Mouse (Mus musculus) right cerebral cortex, postnatal 36 days (tissue): ENCODE data around the gene Col1a2.

Experiments used
- DNase-seq, 2 experiments: peaks; one replicate each; pipeline ENCODE4 v3.0.0; 2022; ENCODE audit warnings: low spot score in 2 of 2, mixed read lengths in 1 of 2

The Col1a2 gene

DNA sequence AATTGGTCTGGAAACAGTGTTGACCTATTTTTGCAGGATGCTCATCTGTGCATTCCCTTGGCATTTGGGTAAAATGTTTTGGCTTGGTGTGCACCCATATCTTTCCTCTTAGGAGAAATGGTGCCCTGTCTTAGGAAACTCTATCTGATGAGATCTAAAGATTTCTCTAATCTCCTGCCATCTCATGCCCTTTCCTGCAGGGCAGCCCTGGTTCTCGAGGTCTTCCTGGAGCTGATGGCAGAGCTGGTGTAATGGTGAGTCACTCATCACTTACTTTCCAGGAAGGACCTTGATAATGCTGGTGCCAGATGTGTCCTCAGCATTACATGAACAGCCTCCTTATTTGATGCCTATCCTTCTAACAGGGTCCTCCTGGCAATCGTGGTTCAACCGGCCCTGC, 16.4 kb downstream of the Col1a2 start:
- no peak for DNase-seq

DNA sequence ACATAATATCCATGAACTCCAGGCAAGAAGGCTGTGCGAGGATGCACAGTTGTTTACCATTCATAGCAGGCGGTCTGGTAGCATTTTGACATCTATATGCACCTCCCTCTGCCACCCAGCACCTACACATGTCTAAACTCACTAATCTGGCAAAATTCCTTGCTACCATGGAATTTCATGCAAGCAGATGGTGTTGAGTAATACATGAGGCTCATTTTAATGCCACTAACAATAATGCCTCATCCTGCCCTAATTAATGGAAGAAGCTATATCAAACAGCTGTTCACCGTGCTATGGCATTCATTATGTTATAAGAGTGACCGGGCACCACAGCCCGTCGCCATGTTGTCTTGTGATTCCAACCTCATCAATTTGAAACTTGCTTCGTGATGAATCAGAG, 23.8 kb downstream of the Col1a2 start:
- DNase-seq = no peak

DNA sequence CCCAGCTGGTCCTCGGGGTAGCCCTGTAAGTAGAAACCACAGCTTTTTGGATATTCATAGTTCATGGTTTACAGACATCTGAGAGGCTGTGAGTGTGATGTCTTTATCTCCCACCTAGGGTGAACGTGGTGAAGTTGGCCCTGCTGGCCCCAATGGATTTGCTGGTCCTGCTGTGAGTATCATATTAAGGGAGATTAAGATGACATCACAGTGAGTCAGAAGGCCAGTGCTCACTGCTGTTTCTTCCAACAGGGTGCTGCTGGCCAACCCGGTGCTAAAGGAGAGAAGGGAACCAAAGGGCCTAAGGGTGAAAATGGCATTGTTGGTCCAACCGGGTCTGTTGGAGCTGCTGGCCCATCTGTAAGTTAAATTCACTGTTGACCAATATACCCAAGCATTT, 26.4 kb downstream of the Col1a2 start:
- no peak for DNase-seq

GRCm38 (mm10) chr6:4532898-4533297, 28.3 kb downstream of the Col1a2 start:
- no peak for DNase-seq

DNA sequence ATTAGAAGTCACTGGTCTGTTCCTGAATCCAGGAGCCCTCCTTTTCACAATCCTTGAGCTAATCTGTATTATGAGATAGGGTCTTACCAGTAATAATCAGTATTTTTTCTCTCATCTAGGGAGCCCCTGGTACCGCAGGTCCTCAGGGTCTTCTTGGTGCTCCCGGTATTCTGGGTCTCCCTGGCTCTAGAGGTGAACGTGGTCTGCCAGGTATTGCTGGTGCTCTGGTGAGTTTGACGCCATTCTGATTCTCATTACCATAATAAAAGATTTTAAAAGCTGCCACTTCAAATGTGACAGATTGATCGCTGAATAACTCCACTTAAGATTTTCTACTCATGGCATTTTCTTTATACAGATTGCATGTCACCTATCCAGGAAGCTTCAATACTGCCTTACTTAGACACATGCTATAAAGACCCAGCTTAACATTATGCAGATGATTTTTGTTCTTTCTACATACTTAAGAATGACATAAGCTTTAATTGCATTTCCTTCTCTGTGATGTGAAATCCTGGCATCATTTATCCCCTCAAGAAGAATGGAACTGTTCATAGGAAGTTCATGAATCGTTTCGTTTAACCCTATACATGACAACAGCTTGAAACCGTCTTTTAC, 30.0 kb downstream of the Col1a2 start:
- no peak for DNase-seq

DNA sequence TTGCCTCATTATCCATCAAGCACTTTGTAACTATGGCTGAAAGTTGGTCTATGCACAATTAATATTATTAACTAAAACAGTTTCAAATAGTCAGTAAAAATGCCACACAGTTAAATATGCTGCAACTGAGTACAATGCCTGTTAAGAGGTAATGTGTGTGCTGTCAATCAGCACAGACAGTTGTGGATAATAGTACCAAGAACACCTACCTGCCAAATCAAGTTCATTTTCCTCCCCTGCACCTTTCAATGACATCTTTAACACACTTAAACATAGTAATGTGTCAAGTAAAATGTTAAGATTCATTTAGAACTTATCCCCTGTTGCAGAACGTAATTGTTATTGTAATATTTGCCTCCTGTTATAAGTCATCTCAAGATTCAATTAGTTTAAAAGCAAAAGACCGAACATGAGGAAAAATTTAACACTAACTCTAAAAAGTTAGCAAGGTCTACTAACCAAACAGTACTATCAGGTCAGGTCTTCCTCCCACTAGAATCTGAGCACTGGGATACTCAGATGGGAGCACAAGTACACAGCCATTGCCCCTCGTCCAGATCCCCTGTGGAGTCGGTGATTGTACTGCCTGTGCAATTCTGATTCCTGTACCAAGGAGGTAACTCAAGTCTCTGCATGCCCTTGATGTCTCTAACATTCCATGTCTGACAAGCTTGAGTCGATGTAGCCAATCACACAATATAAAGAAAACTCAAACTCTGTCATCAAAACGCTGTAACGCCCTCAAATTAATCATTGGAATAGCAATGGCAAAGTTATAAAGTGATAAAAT, 37.5 kb downstream of the Col1a2 start:
- DNase-seq = no peak

GRCm38 (mm10) chr6:4544554-4544953, 39.9 kb downstream of the Col1a2 start:
- DNase-seq = no peak

DNA sequence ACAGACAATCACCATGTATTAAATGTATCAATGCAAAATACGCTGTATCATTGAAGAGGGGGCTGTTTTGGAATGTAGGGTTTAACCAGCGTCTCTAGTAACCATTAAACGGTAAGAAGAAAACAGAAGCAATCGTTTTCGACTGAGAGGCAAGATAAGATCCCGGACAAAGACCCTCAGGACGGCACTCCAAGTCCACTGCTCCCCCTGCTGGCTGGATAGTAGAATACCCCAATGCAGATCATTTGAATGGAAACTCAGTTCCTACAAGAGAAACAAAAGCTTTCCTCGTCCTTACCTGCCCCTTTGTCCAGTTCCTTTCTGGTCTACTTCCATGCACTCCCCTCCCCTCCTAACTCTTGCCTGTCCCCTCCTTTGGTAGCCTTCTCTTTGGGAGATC, 41.1 kb downstream of the Col1a2 start:
- no peak for DNase-seq

GRCm38 (mm10) chr6:4548894-4549293, 44.3 kb downstream of the Col1a2 start:
- DNase-seq = no peak

- DNase-seq = no peak
These were observed 45.4 kb downstream of the Col1a2 start for GRCm38 (mm10) chr6:4549846-4550548.

DNA sequence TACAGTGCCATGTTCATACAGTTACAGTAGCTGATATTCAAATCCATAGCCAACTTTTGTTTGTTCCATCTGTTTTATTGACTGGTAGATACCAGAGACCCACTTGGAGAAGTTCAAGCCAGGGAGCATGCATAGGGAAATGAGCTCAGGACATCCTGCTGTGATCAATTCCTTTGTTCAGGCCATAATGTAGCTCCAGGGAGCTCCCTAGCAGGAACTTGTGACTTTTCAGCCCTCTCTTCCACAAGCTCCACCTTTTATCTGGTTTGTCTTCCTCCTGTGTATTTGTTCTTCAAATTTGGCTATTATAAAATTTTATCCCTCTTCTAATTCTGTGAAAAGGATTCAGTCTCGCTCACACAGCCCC, 45.9 kb downstream of the Col1a2 start:
- no peak for DNase-seq

DNA sequence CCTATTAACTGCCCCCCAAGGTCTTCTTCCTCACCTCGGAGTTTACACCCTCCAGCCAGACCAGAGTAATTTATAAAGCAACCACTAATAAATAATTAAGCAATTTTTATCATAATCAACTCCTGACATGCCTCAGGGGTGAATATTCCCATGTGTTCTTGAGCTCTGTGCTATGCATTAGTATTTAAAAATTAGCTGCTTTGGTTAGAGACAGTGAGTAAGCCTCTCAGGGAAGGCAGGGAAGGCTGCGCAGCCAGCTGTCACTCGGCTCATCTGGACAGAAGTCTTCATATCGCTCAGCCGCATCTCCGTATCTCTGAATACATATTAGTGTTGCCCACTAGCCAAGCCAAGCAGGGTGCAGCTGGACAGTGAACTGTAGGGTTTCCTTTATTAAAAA, 50.8 kb downstream of the Col1a2 start:
- DNase-seq = no peak

GRCm38 (mm10) chr6:4557086-4557485, 52.5 kb downstream of the Col1a2 start:
- no peak for DNase-seq

DNA sequence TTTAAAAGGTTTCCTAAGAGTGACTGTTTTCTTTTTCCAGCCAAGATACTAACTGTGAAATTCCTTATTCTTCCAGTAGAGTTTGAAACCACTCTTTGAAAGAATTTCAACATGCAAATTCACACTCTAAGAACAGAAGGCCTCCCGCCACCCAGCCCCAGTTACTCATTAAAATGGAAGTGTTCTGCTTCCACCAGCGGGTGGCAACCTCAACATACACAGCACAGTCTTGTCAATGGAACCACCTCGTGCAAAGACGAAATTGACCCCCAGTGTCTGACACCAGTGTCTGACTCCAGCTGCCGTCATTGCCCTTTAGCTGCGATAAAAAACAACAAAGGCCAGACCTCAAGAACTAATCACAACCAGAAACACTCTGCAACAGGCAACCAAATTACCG, 53.1 kb downstream of the Col1a2 start:
- peak; percentile 19 to 36 for DNase-seq

DNA sequence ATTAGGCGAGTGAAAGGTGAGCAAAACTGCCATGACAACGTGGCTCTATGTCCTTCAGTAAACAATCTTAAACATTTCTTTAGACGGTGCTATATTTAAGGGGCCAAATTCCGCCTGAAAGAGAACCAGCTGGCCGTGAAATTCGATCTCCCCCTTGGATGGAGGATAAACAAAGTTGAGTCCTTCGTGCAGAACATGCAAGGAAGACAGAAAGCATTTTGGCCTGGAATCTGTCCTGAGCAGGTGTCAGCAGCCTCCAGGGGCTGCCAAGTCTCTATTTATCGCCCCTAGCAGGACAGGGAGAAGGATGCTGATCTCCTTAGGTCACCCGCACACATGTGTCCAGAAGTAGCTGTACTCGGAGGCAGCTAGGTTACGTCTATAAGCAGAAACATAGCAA, 56.5 kb downstream of the Col1a2 start:
- no peak for DNase-seq

- DNase-seq = no peak
These were observed 57.0 kb downstream of the Col1a2 start for GRCm38 (mm10) chr6:4561621-4562020.

DNA sequence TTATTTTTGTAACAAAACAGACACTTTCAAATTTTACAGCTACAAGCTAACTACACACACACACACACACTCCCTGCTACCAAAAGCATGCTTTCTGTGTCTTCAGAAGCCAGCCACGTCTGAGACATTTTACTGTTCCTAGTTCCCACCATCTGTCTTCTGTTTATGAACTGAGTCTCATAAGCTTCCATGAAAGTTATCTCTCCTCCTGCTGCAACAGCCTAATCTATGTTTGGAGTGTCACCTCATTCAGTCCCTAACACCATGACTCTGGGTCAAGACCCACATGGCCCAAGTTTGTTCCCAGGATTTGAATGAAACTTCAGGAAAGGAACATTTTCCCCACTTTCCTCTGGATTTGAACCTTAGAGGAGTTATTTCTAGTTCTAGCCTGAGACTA, 57.8 kb downstream of the Col1a2 start:
- no peak for DNase-seq

GRCm38 (mm10) chr6:4563477-4563876, 58.9 kb downstream of the Col1a2 start:
- DNase-seq = no peak

GRCm38 (mm10) chr6:4570412-4570811, 65.8 kb downstream of the Col1a2 start:
- DNase-seq = no peak

GRCm38 (mm10) chr6:4577756-4578155, 73.1 kb downstream of the Col1a2 start:
- no peak for DNase-seq

- no peak for DNase-seq
These were observed 73.7 kb downstream of the Col1a2 start for GRCm38 (mm10) chr6:4578343-4578742.

DNA sequence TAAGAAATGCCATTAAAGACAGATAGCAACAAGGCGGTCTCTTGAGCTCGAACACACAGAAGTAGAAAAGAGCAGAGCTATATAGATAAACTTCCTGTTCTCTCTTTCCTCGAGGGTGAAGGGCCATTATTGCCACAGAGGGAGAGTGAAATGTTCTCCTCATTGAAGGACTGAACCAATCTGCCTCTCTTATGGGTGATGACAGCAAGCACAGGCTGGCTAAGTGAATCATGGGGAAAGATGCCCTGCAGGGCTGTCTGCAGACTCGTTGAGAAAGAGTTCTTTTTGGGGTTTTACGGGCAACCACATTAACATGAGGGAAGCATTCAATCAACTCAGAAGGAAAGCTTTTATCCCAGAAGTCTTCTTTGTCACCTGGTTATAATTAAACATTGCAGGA, 75.0 kb downstream of the Col1a2 start:
- DNase-seq = no peak

DNA sequence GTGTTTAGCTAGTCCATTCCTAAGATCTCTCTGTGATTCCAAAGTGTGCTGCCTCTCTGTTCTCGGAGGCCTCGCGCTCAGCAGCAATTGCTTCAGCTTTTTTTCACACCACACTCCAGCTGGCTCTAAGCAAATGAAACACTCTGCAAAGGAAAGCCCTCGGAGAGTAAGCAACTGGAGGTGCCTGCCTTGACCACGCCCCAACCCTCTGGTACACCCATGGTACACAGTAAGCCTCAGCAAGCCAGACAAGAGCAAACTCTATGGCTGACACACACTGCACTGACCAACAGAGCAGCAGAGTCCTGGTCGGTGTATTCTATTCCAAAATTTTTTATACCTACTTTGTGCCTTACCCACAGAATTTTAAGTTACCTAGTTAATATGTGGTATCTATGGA, 78.9 kb downstream of the Col1a2 start:
- DNase-seq = no peak
